Mouse (Mus musculus) thymus, postnatal 36 days (tissue): ENCODE measurements around the gene Ssxb10.
A peak's percentile ranks its signal among the peaks of the same experiment; 100 is the strongest.
"Not testable (repeated sequence)": the region's sequence is repeated elsewhere in the genome, so short reads cannot be mapped to it uniquely, and the experiment has no call there.

Experiments
- DNase-seq, 2 experiments: peaks; one replicate each; pipeline ENCODE4 v3.0.0; 2022; ENCODE audit warnings: mixed read lengths in 2 of 2

The Ssxb10 gene

GRCm38 (mm10) chrX:8327124-8327523 lies at the start of gene Ssxb10:
Gene Ssxb10 (plus strand): TSS chrX:8327424.
- DNase-seq, result no peak

GRCm38 (mm10) chrX:8288621-8289020 lies 38.6 kb upstream of the Ssxb10 start:
- DNase-seq, result no peak

- no peak for DNase-seq
Observed at GRCm38 (mm10) chrX:8309302-8309701, 17.9 kb upstream of the Ssxb10 start.

GRCm38 (mm10) chrX:8314905-8315304 lies 12.3 kb upstream of the Ssxb10 start:
- peak; percentile 70 to 73 for DNase-seq

DNA sequence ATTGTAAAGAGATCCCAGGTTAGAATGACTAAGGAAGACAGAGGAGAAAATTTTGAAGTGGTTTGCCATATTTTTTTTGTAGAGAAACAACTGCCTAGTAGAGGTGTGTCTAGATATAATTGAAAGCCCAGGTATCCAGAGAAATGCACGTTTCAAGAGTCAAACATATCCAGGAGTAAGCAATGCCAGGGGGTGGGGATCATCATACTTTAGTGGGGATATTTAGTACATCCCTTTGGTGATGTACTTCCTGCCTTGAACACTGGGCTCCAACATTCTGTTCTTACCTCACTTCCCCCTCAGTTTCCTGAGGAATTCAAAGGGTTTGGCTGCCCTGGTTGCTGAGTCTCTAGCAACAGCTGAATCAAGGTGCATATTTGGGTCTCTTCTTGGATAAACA lies 39.5 kb downstream of the Ssxb10 start, which contains the start of gene Ssxb9:
Gene Ssxb9, plus strand, starts transcription at position 301 of the 400 bp plus-strand sequence.
- DNase-seq, result not testable (repeated sequence)
